In the genomic region with DNA sequence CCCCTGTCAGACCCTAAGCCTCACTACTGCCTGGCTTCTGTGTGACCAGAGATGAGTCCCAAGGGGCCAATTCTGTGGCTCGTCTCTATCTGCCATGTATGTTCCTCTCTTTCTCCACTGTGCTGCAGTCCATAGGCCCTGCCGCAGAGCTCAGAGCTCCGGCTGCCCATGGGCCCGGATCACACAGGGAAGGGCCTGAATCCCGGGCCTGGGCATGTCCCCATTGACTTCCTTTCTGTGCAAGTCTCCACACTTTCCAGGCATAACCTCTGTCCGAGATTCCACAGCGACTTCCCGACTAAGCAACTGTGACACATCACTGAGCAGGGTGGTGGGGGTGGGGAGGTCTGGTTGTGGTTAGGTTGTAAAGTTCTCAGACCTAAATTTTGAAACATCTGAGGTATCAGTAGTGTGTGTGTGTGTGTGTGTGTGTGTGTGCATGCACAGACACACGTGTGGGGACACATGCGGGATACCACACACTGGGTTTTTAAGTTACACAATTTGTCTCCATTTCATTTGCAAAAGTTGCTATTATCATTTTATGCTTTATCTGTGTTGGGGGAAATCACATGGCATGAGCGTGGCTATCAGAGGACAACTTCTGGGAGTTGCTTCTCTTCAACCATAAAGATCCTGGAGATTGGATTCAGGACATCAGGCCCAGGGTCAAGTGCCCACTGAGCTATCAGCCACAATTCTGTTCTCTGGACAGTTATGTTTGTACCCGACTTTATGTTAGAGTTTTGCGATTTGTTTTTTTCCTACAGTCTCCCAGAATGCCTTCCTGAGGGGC, we compare ENCODE assay signal across 11 mouse cellular contexts. TPM values are rescaled to one million over a fixed set of nuclear protein-coding genes. Genes with fewer than 3 reads are reported as not detected.
DNase-seq lines count a peak whose midpoint lies in the region; ATAC-seq and TF ChIP-seq lines count a peak whose summit lies in the region.
"Had no signal": no experiment of that assay in that cellular context is flagged by ENCODE, and none has a peak within 500 bp of the region (broad histone marks: within the 10 kb centered on the region; RNA-seq: fewer than 3 reads in every experiment).

No protein-coding gene starts in this region.

- H3K4me3 ChIP-seq in liver, embryonic 16.5 days (ENCODE audit: low read depth, low read length): no peak overlapping the region
- H3K4me3 ChIP-seq in liver, embryonic 12.5 days: no peak overlapping the region
- no peak overlapping the region for H3K4me3 ChIP-seq in MEL (ENCODE audit: control insufficient read depth in 1 of 2, insufficient read depth in 1 of 2, low read depth in 2 of 2, low read length in 2 of 2)
- H3K4me3 ChIP-seq in intestine, embryonic 15.5 days (replicated peaks): no peak overlapping the region
- H3K4me3 ChIP-seq: embryonic facial prominence, embryonic 15.5 days had no signal

- no peak overlapping the region for H3K9ac ChIP-seq in liver, embryonic 16.5 days (ENCODE audit: low read depth, low read length)
- no peak overlapping the region for H3K9ac ChIP-seq in liver, embryonic 12.5 days
- no peak overlapping the region for H3K9ac ChIP-seq in MEL (ENCODE audit: control insufficient read depth, low read depth, low read length, poor library complexity, severe bottlenecking)
- no peak overlapping the region for H3K9ac ChIP-seq in intestine, embryonic 15.5 days
- H3K9ac ChIP-seq: embryonic facial prominence, embryonic 15.5 days had no signal

- TF ChIP-seq EP300 in MEL (IDR thresholded peaks at IDR 0.05; ENCODE audit: low read depth in 1 of 2, low read length in 2 of 2): peak; percentile 69 to 73

- no peak overlapping the region for H3K4me2 ChIP-seq in liver, embryonic 16.5 days (ENCODE audit: low read depth, low read length)
- no peak overlapping the region for H3K4me2 ChIP-seq in liver, embryonic 12.5 days
- H3K4me2 ChIP-seq in intestine, embryonic 15.5 days (replicated peaks): no peak overlapping the region
- H3K4me2 ChIP-seq: embryonic facial prominence, embryonic 15.5 days had no signal

- TF ChIP-seq RAD21 in MEL (IDR thresholded peaks at IDR 0.05; ENCODE audit: low read depth, low read length): no peak

- 67% methylated on average over 13 of the region's 13 CpGs for WGBS in liver, embryonic 16.5 days (ENCODE audit: insufficient replicate concordance)
- 64% methylated on average over 13 of the region's 13 CpGs for WGBS in liver, embryonic 12.5 days (ENCODE audit: insufficient replicate concordance)
- WGBS in intestine, embryonic 15.5 days: 82% methylated on average over 13 of the region's 13 CpGs

- no peaks in the 10 kb centered on the region for H3K79me2 ChIP-seq in MEL (ENCODE audit: control insufficient read depth, insufficient read depth, low read length, poor library complexity)

- no peak for TF ChIP-seq CTCF in MEL (IDR thresholded peaks at IDR 0.05 in 2 of 3, conservative IDR thresholded peaks at IDR 0.05 in 1 of 3; ENCODE audit: control insufficient read depth in 1 of 3, insufficient read depth in 1 of 3, low read depth in 2 of 3, low read length in 3 of 3, poor library complexity in 1 of 3, severe bottlenecking in 1 of 3)

- no peaks in the 10 kb centered on the region for H3K27me3 ChIP-seq in liver, embryonic 16.5 days (ENCODE audit: control insufficient read depth, insufficient read depth, low read depth, low read length)
- 0 out of 2 replicates have a peak, but pooled peaks cover 4% of the 10 kb centered on the region for H3K27me3 ChIP-seq in liver, embryonic 12.5 days (replicated peaks)
- no peaks in the 10 kb centered on the region for H3K27me3 ChIP-seq in MEL (ENCODE audit: control insufficient read depth in 1 of 2, insufficient read depth in 2 of 2, low read length in 2 of 2)
- no peaks in the 10 kb centered on the region for H3K27me3 ChIP-seq in intestine, embryonic 15.5 days (replicated peaks)
- H3K27me3 ChIP-seq: embryonic facial prominence, embryonic 15.5 days had no signal

- no peaks in the 10 kb centered on the region for H3K36me3 ChIP-seq in liver, embryonic 16.5 days (ENCODE audit: control insufficient read depth, insufficient read depth)
- no peaks in the 10 kb centered on the region for H3K36me3 ChIP-seq in liver, embryonic 12.5 days
- peaks cover 0 to 10% of the 10 kb centered on the region in 2 experiments; a peak in 2 of 4 replicates for H3K36me3 ChIP-seq in MEL (ENCODE audit: control insufficient read depth in 1 of 2, insufficient read depth in 2 of 2, low read length in 2 of 2)
- no peaks in the 10 kb centered on the region for H3K36me3 ChIP-seq in intestine, embryonic 15.5 days
- H3K36me3 ChIP-seq: embryonic facial prominence, embryonic 15.5 days had no signal

- no peaks in the 10 kb centered on the region for H3K4me1 ChIP-seq in liver, embryonic 16.5 days (ENCODE audit: control insufficient read depth, low read depth, low read length)
- 0 out of 2 replicates have a peak, but pooled peaks cover 10% of the 10 kb centered on the region for H3K4me1 ChIP-seq in liver, embryonic 12.5 days
- H3K4me1 ChIP-seq in MEL (ENCODE audit: control insufficient read depth in 1 of 2, insufficient read depth in 2 of 2, low read length in 2 of 2): peaks cover 6 to 17% of the 10 kb centered on the region in 2 experiments; a peak in 3 of 4 replicates
- peaks cover 16% of the 10 kb centered on the region; the same call in 1 of the 2 replicates for H3K4me1 ChIP-seq in intestine, embryonic 15.5 days (replicated peaks)

- TF ChIP-seq POLR2A in MEL (IDR thresholded peaks at IDR 0.05; ENCODE audit: control insufficient read depth in 1 of 2, insufficient read depth in 1 of 2, low read depth in 1 of 2, low read length in 2 of 2, poor library complexity in 1 of 2): no peak

- 0 out of 2 replicates have a peak overlapping the region, but pooled peaks have one; percentile 20 for H3K27ac ChIP-seq in liver, embryonic 16.5 days (ENCODE audit: low read length)
- no peak overlapping the region for H3K27ac ChIP-seq in liver, embryonic 12.5 days
- H3K27ac ChIP-seq in MEL (ENCODE audit: control insufficient read depth, low read depth, low read length): no peak overlapping the region
- peak overlapping the region; percentile 56; the same call in 1 of the 2 replicates for H3K27ac ChIP-seq in intestine, embryonic 15.5 days
- H3K27ac ChIP-seq: embryonic facial prominence, embryonic 15.5 days had no signal

- no peaks in the 10 kb centered on the region for H3K9me3 ChIP-seq in liver, embryonic 16.5 days (replicated peaks; ENCODE audit: control insufficient read depth, low read length)
- no peaks in the 10 kb centered on the region for H3K9me3 ChIP-seq in liver, embryonic 12.5 days (replicated peaks)
- H3K9me3 ChIP-seq in MEL (replicated peaks; ENCODE audit: insufficient read depth, low read length): no peaks in the 10 kb centered on the region
- no peaks in the 10 kb centered on the region for H3K9me3 ChIP-seq in intestine, embryonic 15.5 days
- H3K9me3 ChIP-seq: embryonic facial prominence, embryonic 15.5 days; G1E had no signal

- ATAC-seq in liver, embryonic 16.5 days (ENCODE audit: low read depth): no peak
- ATAC-seq in liver, embryonic 12.5 days: no peak
- ATAC-seq in intestine, embryonic 15.5 days: no peak

- no peak for DNase-seq in MEL (ENCODE audit: low read depth, low spot score)
- peak; percentile 71 to 87 for DNase-seq in kidney, postnatal 25 days
- no peak for DNase-seq in right cerebral cortex, postnatal 4 days
- DNase-seq in thymus, postnatal 10 days (ENCODE audit: low spot score in 2 of 2): no peak
- no peak for DNase-seq in ovary, postnatal 14 days (ENCODE audit: low spot score)
- DNase-seq: cerebellum, adult 9-10 months had no signal

TF ChIP-seq in MEL, 35 proteins besides CTCF, POLR2A, EP300 and RAD21 (continues in another document):
- TF ChIP-seq USF1 (IDR thresholded peaks at IDR 0.05; ENCODE audit: low read depth, low read length): peak; percentile 76
- TF ChIP-seq TAL1 (IDR thresholded peaks at IDR 0.05; ENCODE audit: low read length): peak; percentile 19; the same call in 1 of the 2 replicates
- no peak for TF ChIP-seq JUND (IDR thresholded peaks at IDR 0.05; ENCODE audit: low read depth, low read length)
- no peak for TF ChIP-seq ZMIZ1 (IDR thresholded peaks at IDR 0.05; ENCODE audit: low read depth, low read length)
- 0 out of 2 replicates have a peak, but pooled peaks have one; percentile 21 for TF ChIP-seq MYC (IDR thresholded peaks at IDR 0.05; ENCODE audit: low read depth, low read length)
- TF ChIP-seq CHD1 (IDR thresholded peaks at IDR 0.05; ENCODE audit: low read depth, low read length): no peak
- TF ChIP-seq SIN3A (IDR thresholded peaks at IDR 0.05; ENCODE audit: low read length): no peak
- peak; percentile 39; the same call in 1 of the 2 replicates for TF ChIP-seq ETS1 (IDR thresholded peaks at IDR 0.05; ENCODE audit: low read depth, low read length)
- TF ChIP-seq TCF12 (IDR thresholded peaks at IDR 0.05; ENCODE audit: low read depth, low read length): peak; percentile 77
- no peak for TF ChIP-seq MAFK (IDR thresholded peaks at IDR 0.05; ENCODE audit: borderline replicate concordance, low read depth, low read length)
- TF ChIP-seq HCFC1 (IDR thresholded peaks at IDR 0.05; ENCODE audit: low read depth, low read length): no peak
- no peak for TF ChIP-seq ZC3H11A (IDR thresholded peaks at IDR 0.05; ENCODE audit: low read depth, low read length)
- no peak for TF ChIP-seq MYB (IDR thresholded peaks at IDR 0.05; ENCODE audit: low read depth, low read length)
- TF ChIP-seq BHLHE40 (IDR thresholded peaks at IDR 0.05; ENCODE audit: borderline replicate concordance, low read depth, low read length): no peak
- TF ChIP-seq SMC3 (IDR thresholded peaks at IDR 0.05; ENCODE audit: low read depth, low read length): no peak
- TF ChIP-seq RCOR1 (IDR thresholded peaks at IDR 0.05; ENCODE audit: low read depth, low read length): peak; percentile 24; the same call in 1 of the 2 replicates

RNA-seq across cellular contexts. Expression of gene A4galt, which starts 40.9 kb away (rescaled TPM):
- polyA plus RNA-seq in liver, embryonic 16.5 days (2015; fragmentation: Nextera tagmentation; extraction: Ambion mirVana): 0.13 TPM in 1 of 2 replicates, not detected in the other
- polyA plus RNA-seq in liver, embryonic 12.5 days (2016; fragmentation: Nextera tagmentation; extraction: Ambion mirVana): 0.08 TPM in 2 replicates
- total RNA-seq in MEL (2012; rRNA removed): not detected in 2 replicates
- polyA plus RNA-seq in MEL (2012; ENCODE audit: insufficient read depth in 1 of 2, insufficient read length in 2 of 2, low read depth in 1 of 2, low replicate concordance in 2 of 2, missing spikeins in 1 of 2): not detected
- polyA plus RNA-seq in intestine, embryonic 15.5 days (2015; fragmentation: Nextera tagmentation; extraction: Ambion mirVana): 3.3 and 4.2 TPM in 2 replicates
- polyA plus RNA-seq: G1E had no signal

RNA-seq across cellular contexts. Expression of gene Arfgap3, which starts 57.6 kb away (rescaled TPM):
- 17.3 and 18.6 TPM in 2 replicates for polyA plus RNA-seq in liver, embryonic 16.5 days (2015; fragmentation: Nextera tagmentation; extraction: Ambion mirVana)
- 16.2 and 19.9 TPM in 2 replicates for polyA plus RNA-seq in liver, embryonic 12.5 days (2016; fragmentation: Nextera tagmentation; extraction: Ambion mirVana)
- 8.2 and 8.6 TPM in 2 replicates for total RNA-seq in MEL (2012; rRNA removed)
- polyA plus RNA-seq in MEL (2012; ENCODE audit: insufficient read depth in 1 of 2, insufficient read length in 2 of 2, low read depth in 1 of 2, low replicate concordance in 2 of 2, missing spikeins in 1 of 2): 10 to 100 TPM in 1 of 2 experiments, not detected in 1; 12.4 TPM
- 60.5 and 62.9 TPM in 2 replicates for polyA plus RNA-seq in intestine, embryonic 15.5 days (2015; fragmentation: Nextera tagmentation; extraction: Ambion mirVana)

Comparison
In these comparisons a context has a peak if more than half of its experiments do, and no peak if none do; other contexts are left out.
1. H3K27ac ChIP-seq: peak in liver, embryonic 16.5 days (single experiment) and intestine, embryonic 15.5 days (single experiment); none in liver, embryonic 12.5 days (single experiment) and MEL (single experiment).
2. DNase-seq: peak in kidney, postnatal 25 days (2 of 2); none in MEL (single experiment), right cerebral cortex, postnatal 4 days (single experiment), thymus, postnatal 10 days (0 of 2) and ovary, postnatal 14 days (single experiment).